In genomic region chr2:151990985-151991394, GRCm38 (mm10) we compare ENCODE assay signal across 10 mouse cellular contexts. TPM values are rescaled to one million over a fixed set of nuclear protein-coding genes. Genes with fewer than 3 reads are reported as not detected.
DNase-seq lines count a peak whose midpoint lies in the region; ATAC-seq lines count a peak whose summit lies in the region.
"Had no signal": no experiment of that assay in that cellular context is flagged by ENCODE, and none has a peak within 500 bp of the region (broad histone marks: within the 10 kb centered on the region; RNA-seq: fewer than 3 reads in every experiment).

No protein-coding gene starts in this region.

- H3K9me3 ChIP-seq in forebrain, embryonic 12.5 days: no peaks in the 10 kb centered on the region
- H3K9me3 ChIP-seq in midbrain, embryonic 11.5 days (ENCODE audit: control insufficient read depth, low read length): no peaks in the 10 kb centered on the region
- no peaks in the 10 kb centered on the region for H3K9me3 ChIP-seq in heart, embryonic 11.5 days (replicated peaks; ENCODE audit: control insufficient read depth, low read length)

- H3K27ac ChIP-seq in forebrain, embryonic 12.5 days: peak overlapping the region; percentile 54
- H3K27ac ChIP-seq in midbrain, embryonic 11.5 days (ENCODE audit: low read depth, low read length): peak overlapping the region; percentile 48; the same call in 1 of the 2 replicates
- no peak overlapping the region for H3K27ac ChIP-seq in heart, embryonic 11.5 days (ENCODE audit: low read depth, low read length)

- H3K4me3 ChIP-seq in forebrain, embryonic 12.5 days (replicated peaks): no peak overlapping the region
- H3K4me3 ChIP-seq in midbrain, embryonic 11.5 days (ENCODE audit: low read depth, low read length): no peak overlapping the region
- H3K4me3 ChIP-seq in heart, embryonic 11.5 days (ENCODE audit: low read depth, low read length): no peak overlapping the region

- ATAC-seq in cerebellum, adult (ENCODE audit: insufficient number of reproducible peaks, low FRiP score, low TSS enrichment): peak; percentile 38; the same call in 1 of the 2 replicates
- ATAC-seq in forebrain, embryonic 12.5 days (ENCODE audit: low FRiP score): peak; percentile 55
- peak; percentile 85 for ATAC-seq in midbrain, embryonic 11.5 days (ENCODE audit: low FRiP score)
- no peak for ATAC-seq in heart, embryonic 11.5 days (replicated peaks; ENCODE audit: insufficient number of reproducible peaks, low FRiP score, low TSS enrichment)
- ATAC-seq: Patski had no signal

- no peak overlapping the region for H3K4me2 ChIP-seq in forebrain, embryonic 12.5 days
- no peak overlapping the region for H3K4me2 ChIP-seq in midbrain, embryonic 11.5 days
- H3K4me2 ChIP-seq in heart, embryonic 11.5 days: no peak overlapping the region
- H3K4me2 ChIP-seq: lung, embryonic 14.5 days had no signal

- H3K36me3 ChIP-seq in forebrain, embryonic 12.5 days (replicated peaks): no peaks in the 10 kb centered on the region
- no peaks in the 10 kb centered on the region for H3K36me3 ChIP-seq in midbrain, embryonic 11.5 days (ENCODE audit: control insufficient read depth, insufficient read depth, low read length)
- H3K36me3 ChIP-seq in heart, embryonic 11.5 days (ENCODE audit: control insufficient read depth, insufficient read depth, low read length): no peaks in the 10 kb centered on the region

- peaks cover 17% of the 10 kb centered on the region for H3K4me1 ChIP-seq in forebrain, embryonic 12.5 days
- peaks cover 7% of the 10 kb centered on the region for H3K4me1 ChIP-seq in midbrain, embryonic 11.5 days (ENCODE audit: control insufficient read depth, insufficient read depth, low read length)
- H3K4me1 ChIP-seq in heart, embryonic 11.5 days (ENCODE audit: control insufficient read depth, insufficient read depth, low read length): no peaks in the 10 kb centered on the region

- peaks cover 20% of the 10 kb centered on the region for H3K27me3 ChIP-seq in forebrain, embryonic 12.5 days
- H3K27me3 ChIP-seq in midbrain, embryonic 11.5 days (ENCODE audit: control insufficient read depth, insufficient read depth, low read length): peaks cover 5% of the 10 kb centered on the region
- peaks cover 51% of the 10 kb centered on the region for H3K27me3 ChIP-seq in heart, embryonic 11.5 days (ENCODE audit: control insufficient read depth, insufficient read depth, low read length)
- H3K27me3 ChIP-seq: Patski had no signal

- WGBS in forebrain, embryonic 12.5 days: 16% methylated on average over 1 of the region's 1 CpGs
- WGBS in midbrain, embryonic 11.5 days: 26% methylated on average over 1 of the region's 1 CpGs
- 44% methylated on average over 1 of the region's 1 CpGs for WGBS in heart, embryonic 11.5 days (ENCODE audit: insufficient replicate concordance)

- no peak overlapping the region for H3K9ac ChIP-seq in forebrain, embryonic 12.5 days
- H3K9ac ChIP-seq in midbrain, embryonic 11.5 days (ENCODE audit: low read length): no peak overlapping the region
- H3K9ac ChIP-seq in heart, embryonic 11.5 days (ENCODE audit: low read depth, low read length): no peak overlapping the region
- H3K9ac ChIP-seq: lung, embryonic 14.5 days had no signal

- DNase-seq in cerebellum, adult 8-10 months: no peak
- DNase-seq in brain, adult 2 months (ENCODE audit: low read depth, low spot score): peak; percentile 72
- no peak for DNase-seq in midbrain, embryonic 11.5 days (ENCODE audit: low spot score, missing footprints)
- DNase-seq in adrenal gland, postnatal 14 days: no peak
- DNase-seq in thymus, adult 18-20 months: no peak
- DNase-seq: lung, embryonic 14.5 days had no signal

RNA-seq across cellular contexts. Expression of gene Slc52a3, which starts 5.3 kb away (rescaled TPM):
- polyA plus RNA-seq in forebrain, embryonic 12.5 days (2016; fragmentation: Nextera tagmentation; extraction: Ambion mirVana): 0.54 and 0.78 TPM in 2 replicates
- 0.64 and 0.88 TPM in 2 replicates for polyA plus RNA-seq in midbrain, embryonic 11.5 days (2014; fragmentation: Nextera tagmentation; extraction: Ambion mirVana)
- 1.6 and 2.4 TPM in 2 replicates for total RNA-seq in adrenal gland, postnatal 14 days (2021)
- 0.80 and 0.86 TPM in 2 replicates for polyA plus RNA-seq in heart, embryonic 11.5 days (2014; fragmentation: Nextera tagmentation; extraction: Ambion mirVana)

RNA-seq across cellular contexts. Expression of gene Fam110a, which starts 11.0 kb away (rescaled TPM):
- polyA plus RNA-seq in forebrain, embryonic 12.5 days (2016; fragmentation: Nextera tagmentation; extraction: Ambion mirVana): 90.2 and 96.2 TPM in 2 replicates
- 85.9 and 96.4 TPM in 2 replicates for polyA plus RNA-seq in midbrain, embryonic 11.5 days (2014; fragmentation: Nextera tagmentation; extraction: Ambion mirVana)
- total RNA-seq in adrenal gland, postnatal 14 days (2021): 8.2 and 8.5 TPM in 2 replicates
- 9.7 and 10.5 TPM in 2 replicates for polyA plus RNA-seq in heart, embryonic 11.5 days (2014; fragmentation: Nextera tagmentation; extraction: Ambion mirVana)
